Mouse (Mus musculus) layer of hippocampus, adult 9-10 months (tissue): Measurements from ENCODE around the gene Ptger4.

Experiments used
- DNase-seq: peaks from one replicate; pipeline ENCODE4 v3.0.0; 2022; ENCODE audit warnings: low spot score

Ptger4 gene

DNA sequence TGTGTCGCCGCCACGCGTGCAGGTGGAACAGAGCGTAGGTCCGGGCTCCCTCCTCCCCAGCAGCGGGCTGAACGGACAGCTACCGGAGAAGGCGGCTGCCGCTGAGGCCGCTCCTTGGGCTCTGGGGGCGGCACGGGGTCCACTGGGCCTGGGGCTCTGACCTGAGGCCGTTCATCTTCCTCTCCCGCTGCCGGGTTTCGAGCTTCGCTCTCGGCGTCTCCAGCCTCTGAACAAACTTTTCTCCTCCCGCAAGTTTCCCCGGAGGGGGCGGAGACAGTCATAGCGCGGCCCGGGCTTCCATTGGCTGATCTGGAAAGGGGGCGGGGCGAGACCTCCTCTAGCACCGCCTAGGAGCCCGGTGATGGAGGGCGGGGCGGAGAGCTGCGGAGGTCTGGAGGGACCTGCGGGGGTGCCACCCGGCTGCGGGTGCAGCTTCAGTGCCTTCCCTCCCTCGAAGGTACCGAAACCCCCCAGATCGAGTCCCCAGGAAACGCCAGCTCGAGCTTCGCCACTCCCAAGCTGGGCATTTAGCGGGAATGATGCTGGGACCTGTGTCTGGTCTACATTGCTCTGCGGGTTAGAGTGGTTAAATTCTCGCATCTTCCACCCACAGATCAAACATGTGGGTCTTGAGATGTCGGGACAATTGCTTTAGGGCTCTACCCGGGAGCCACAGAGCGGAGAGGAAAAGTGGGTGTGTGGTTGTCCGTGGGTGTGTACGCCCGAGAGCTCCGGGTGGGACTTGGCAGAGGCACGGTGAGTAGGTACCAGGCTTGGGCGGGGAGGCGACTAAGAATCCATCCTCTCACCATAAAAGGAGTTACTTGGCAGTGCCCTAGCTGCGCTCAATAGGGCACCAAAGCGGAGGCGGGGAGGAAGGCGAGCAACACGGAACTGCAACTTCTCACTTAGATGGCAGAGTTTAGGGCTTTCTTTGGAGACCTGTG, at the start of gene Ptger4:
TSS of gene Ptger4 (minus strand) at position 229 of the 947 bp plus-strand sequence.
- DNase-seq: no peak

DNA sequence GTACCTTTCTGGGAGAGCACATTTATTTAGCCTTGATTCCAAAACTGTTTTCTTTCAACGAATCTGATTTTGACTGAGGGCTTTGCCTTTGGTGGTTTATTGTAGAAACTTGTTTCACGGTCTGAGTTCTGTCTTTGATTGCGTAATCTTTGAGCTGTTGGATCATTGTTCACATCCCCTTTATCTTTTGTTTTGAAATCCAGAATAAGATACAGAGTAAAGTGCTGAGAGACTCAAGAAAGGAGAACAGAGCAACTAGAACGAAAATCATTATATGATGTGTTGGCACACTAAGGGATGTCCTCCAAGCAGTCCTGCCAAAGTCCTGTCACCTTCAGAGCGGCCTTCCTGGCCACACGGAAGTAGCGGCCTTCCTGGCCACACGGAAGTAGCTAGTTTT, 44.4 kb upstream of the Ptger4 start:
- no peak for DNase-seq

DNA sequence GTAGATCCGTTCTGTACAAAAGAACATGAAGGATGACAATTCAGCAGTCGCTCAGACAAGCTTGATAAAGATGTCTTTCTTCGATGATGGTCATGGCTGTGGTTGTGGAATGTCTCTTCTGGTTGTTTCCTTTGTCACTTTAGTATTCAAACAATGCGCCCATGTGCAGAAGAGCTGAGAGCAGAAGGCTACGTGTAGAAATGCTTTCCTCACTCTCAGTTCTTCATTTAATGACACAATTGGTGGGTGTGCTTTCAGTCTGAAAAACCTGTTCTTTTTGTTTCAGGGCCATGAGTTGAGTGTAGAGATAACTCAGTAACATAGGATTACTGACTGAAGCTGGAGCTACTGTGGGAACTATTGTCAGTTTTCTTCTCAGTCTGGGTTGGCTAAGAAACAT, 43.1 kb upstream of the Ptger4 start:
- DNase-seq: no peak

DNA sequence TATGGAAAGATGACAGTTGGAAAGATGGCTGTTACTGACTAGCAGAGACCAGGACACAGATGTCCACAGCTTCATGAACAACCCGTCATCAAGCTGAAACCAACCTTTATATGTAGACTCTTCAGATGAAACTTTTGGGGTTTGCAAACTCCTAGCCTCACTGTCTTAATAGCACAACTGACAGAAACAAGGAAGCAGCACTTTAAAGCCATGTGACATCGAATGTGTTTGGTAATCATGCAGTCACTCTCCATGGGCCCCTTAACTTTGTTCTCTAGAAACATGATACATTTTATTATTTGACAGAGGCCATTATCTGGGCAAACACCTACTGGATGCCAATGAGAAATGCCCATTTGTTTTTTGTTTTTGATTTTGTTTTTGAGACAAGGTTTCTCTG, 37.3 kb upstream of the Ptger4 start:
- DNase-seq: no peak

GRCm38 (mm10) chr15:5279831-5280230, 35.8 kb upstream of the Ptger4 start:
- no peak for DNase-seq

- DNase-seq: no peak
Measured at GRCm38 (mm10) chr15:5278525-5278924, 34.5 kb upstream of the Ptger4 start.

GRCm38 (mm10) chr15:5273981-5274380, 30.0 kb upstream of the Ptger4 start:
- no peak for DNase-seq

- no peak for DNase-seq
Measured at GRCm38 (mm10) chr15:5266095-5266494, 22.1 kb upstream of the Ptger4 start.

- DNase-seq: no peak
Measured at GRCm38 (mm10) chr15:5262874-5263504, 19.0 kb upstream of the Ptger4 start.

- DNase-seq: no peak
Measured at GRCm38 (mm10) chr15:5262095-5262667, 18.2 kb upstream of the Ptger4 start.

- no peak for DNase-seq
Measured at GRCm38 (mm10) chr15:5261004-5261403, 17.0 kb upstream of the Ptger4 start.

GRCm38 (mm10) chr15:5260183-5260582, 16.2 kb upstream of the Ptger4 start:
- DNase-seq: no peak

GRCm38 (mm10) chr15:5250182-5250581, 6.2 kb upstream of the Ptger4 start:
- no peak for DNase-seq

GRCm38 (mm10) chr15:5243036-5243958, 690 bp downstream of the Ptger4 start:
- no peak for DNase-seq

- no peak for DNase-seq
Measured at GRCm38 (mm10) chr15:5242241-5243035, 1.5 kb downstream of the Ptger4 start.

DNA sequence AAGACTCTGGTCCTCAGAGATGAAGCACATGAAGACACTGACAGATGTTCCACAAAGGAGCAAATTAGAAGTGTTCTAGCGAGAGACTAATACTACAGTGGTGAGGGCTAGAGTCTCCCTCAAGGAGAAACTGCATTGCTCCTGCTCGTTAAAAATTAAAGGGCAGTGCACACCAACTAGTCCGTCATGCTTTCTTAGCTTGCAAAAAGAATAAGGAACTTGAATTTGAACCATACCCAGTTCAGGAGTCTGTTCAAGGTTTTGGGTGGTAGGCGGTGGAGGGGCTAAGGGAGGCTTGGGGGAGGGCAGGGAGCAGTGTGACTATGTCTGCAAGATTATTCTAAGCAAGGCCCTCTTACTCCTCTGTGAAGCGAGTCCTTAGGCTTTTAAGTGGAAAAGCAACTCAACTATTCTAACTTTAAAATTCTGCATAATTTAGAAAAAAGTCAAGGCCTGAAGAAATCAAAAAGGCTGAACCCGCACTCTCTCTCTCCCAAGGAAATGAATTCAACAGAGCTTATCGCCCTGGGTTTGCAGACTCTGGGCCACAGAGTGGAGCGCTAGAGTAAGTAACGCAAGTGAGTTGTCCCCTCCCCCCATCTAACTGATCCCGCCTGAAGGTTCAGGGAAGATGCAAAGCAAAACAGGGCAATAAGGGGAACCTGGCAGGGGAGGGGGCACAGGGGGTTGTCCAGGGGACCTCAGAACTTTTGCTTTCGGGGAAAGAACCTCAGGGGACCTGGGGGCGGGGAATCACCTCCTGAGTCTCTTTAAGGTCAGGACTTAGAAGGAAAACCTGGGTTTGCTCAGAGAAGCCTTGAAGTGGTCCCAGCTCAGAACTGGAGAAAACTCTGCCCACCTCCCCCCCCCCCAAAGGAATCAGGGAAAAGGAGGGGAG, 2.4 kb downstream of the Ptger4 start:
- no peak for DNase-seq

- DNase-seq: no peak
Measured at GRCm38 (mm10) chr15:5240360-5240759, 3.6 kb downstream of the Ptger4 start.

- DNase-seq: no peak
Measured at GRCm38 (mm10) chr15:5239901-5240300, 4.1 kb downstream of the Ptger4 start.

DNA sequence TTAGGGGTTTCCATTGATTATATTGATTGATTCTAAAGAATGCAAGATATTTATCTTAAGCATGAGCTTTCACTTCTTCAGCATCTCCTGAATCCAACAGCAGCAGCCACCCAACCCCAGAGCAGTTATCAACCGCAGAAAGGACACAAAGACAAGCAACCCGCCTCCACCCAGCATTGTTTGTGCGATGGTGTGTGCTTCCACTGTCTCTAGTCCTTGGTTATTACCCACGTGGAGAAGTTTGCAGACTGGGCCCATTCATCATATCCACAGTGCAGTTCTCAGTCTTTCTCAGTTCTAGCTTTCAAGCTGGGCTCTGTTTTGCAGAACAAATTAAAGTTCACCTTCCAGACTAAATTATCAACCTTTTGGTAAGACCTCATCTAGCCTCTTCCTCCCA, 4.6 kb downstream of the Ptger4 start:
- no peak for DNase-seq

DNA sequence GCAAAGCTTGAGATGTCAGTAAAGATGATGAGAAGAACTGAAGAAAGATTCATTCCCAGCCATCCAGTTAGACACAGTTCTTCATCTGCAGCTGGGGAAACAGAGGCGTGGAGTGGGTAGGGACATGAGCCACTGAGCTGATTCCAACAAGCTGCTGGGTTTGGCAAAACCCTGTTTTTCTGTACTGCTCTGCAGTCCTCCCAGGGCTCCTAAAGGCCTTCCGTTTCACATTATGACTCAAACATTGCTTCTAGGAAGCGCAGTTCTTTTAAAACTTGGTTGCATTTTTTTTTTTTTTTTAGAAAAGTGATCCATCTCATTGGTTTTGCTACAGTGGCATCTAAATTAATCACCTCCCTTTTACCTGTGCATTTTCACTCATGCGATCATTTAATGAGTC, 5.4 kb downstream of the Ptger4 start:
- no peak for DNase-seq
